In the genomic region with DNA sequence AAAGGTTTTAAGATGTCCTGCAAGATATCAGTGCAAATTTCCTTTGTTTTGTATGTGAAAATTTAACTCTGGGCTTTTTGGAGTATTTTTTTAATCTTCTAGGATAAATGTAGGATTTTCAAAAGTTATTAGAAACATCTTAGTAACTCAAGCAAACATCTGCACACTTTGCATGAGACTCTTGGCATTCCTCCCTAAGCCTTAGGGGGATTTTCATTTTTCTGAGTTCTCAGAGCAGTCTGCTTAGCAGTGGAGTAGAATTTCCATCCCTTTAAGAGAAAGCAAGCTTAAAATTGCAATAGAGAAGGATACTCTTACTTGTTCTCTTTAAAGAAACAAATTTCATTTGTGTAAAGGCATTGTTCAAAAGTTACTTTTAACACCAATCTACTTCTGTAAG, we compare ENCODE assay signal across 17 mouse cellular contexts. TPM values are rescaled to one million over a fixed set of nuclear protein-coding genes. Genes with fewer than 3 reads are reported as not detected.
DNase-seq lines count a peak whose midpoint lies in the region; ATAC-seq lines count a peak whose summit lies in the region.
"Had no signal": no experiment of that assay in that cellular context is flagged by ENCODE, and none has a peak within 500 bp of the region (broad histone marks: within the 10 kb centered on the region; RNA-seq: fewer than 3 reads in every experiment).

No protein-coding gene starts in this region.

- no peaks in the 10 kb centered on the region for H3K27me3 ChIP-seq in kidney, embryonic 16.5 days (ENCODE audit: insufficient read depth, low read length)
- H3K27me3 ChIP-seq in embryonic facial prominence, embryonic 12.5 days = no peaks in the 10 kb centered on the region
- no peaks in the 10 kb centered on the region for H3K27me3 ChIP-seq in limb, embryonic 15.5 days
- no peaks in the 10 kb centered on the region for H3K27me3 ChIP-seq in hindbrain, embryonic 13.5 days
- H3K27me3 ChIP-seq: CH12.LX; limb, embryonic 12.5 days had no signal

- no peak overlapping the region for H3K9ac ChIP-seq in kidney, embryonic 16.5 days (replicated peaks; ENCODE audit: low read length)
- H3K9ac ChIP-seq in embryonic facial prominence, embryonic 12.5 days = no peak overlapping the region
- no peak overlapping the region for H3K9ac ChIP-seq in limb, embryonic 15.5 days
- H3K9ac ChIP-seq in hindbrain, embryonic 13.5 days = no peak overlapping the region
- H3K9ac ChIP-seq: limb, embryonic 12.5 days had no signal

- no peak overlapping the region for H3K4me2 ChIP-seq in kidney, embryonic 16.5 days (replicated peaks; ENCODE audit: low read depth, low read length)
- peak overlapping the region; percentile 38 for H3K4me2 ChIP-seq in embryonic facial prominence, embryonic 12.5 days (replicated peaks)
- peak overlapping the region; percentile 38; the same call in 1 of the 2 replicates for H3K4me2 ChIP-seq in limb, embryonic 15.5 days
- no peak overlapping the region for H3K4me2 ChIP-seq in hindbrain, embryonic 13.5 days

- H3K9me3 ChIP-seq in kidney, embryonic 16.5 days (ENCODE audit: low read length) = no peaks in the 10 kb centered on the region
- H3K9me3 ChIP-seq in embryonic facial prominence, embryonic 12.5 days = no peaks in the 10 kb centered on the region
- no peaks in the 10 kb centered on the region for H3K9me3 ChIP-seq in limb, embryonic 15.5 days
- H3K9me3 ChIP-seq in hindbrain, embryonic 13.5 days = no peaks in the 10 kb centered on the region
- H3K9me3 ChIP-seq: limb, embryonic 12.5 days had no signal

- H3K4me3 ChIP-seq in kidney, embryonic 16.5 days (ENCODE audit: low read length) = peak overlapping the region; percentile 11
- H3K4me3 ChIP-seq in embryonic facial prominence, embryonic 12.5 days = peak overlapping the region; percentile 20
- H3K4me3 ChIP-seq in limb, embryonic 15.5 days = peak overlapping the region; percentile 34
- H3K4me3 ChIP-seq in hindbrain, embryonic 13.5 days = no peak overlapping the region
- H3K4me3 ChIP-seq: heart, adult 2 months; limb, embryonic 12.5 days had no signal

- no peak for DNase-seq in kidney, adult 8-10 months
- peak; percentile 14 for DNase-seq in adipocyte (ENCODE audit: low spot score)
- no peak for DNase-seq in adrenal gland, postnatal 4 days (ENCODE audit: low spot score in 2 of 2)
- DNase-seq: cerebellum, adult 9-11 months; kidney, postnatal 25 days; layer of hippocampus, postnatal 36 days; lung, adult 2 months; thymus, adult 2 months had no signal

- ATAC-seq in kidney, embryonic 16.5 days (ENCODE audit: low FRiP score, low TSS enrichment) = no peak
- no peak for ATAC-seq in embryonic facial prominence, embryonic 12.5 days (ENCODE audit: insufficient number of reproducible peaks, insufficient read depth, low FRiP score, low TSS enrichment)
- ATAC-seq in limb, embryonic 15.5 days (ENCODE audit: insufficient number of reproducible peaks, low FRiP score, low TSS enrichment, low read depth) = no peak
- no peak for ATAC-seq in hindbrain, embryonic 13.5 days (ENCODE audit: low FRiP score)
- ATAC-seq: forebrain, embryonic 14.5 days; hindbrain, postnatal 0 days had no signal

- H3K27ac ChIP-seq in kidney, embryonic 16.5 days (ENCODE audit: low read length) = no peak overlapping the region
- H3K27ac ChIP-seq in embryonic facial prominence, embryonic 12.5 days = peak overlapping the region; percentile 74
- H3K27ac ChIP-seq in limb, embryonic 15.5 days = no peak overlapping the region
- H3K27ac ChIP-seq in hindbrain, embryonic 13.5 days = no peak overlapping the region
- H3K27ac ChIP-seq: heart, adult 2 months; hindbrain, postnatal 0 days; limb, embryonic 12.5 days had no signal

- no peaks in the 10 kb centered on the region for H3K36me3 ChIP-seq in kidney, embryonic 16.5 days (ENCODE audit: insufficient read depth, low read length)
- H3K36me3 ChIP-seq in embryonic facial prominence, embryonic 12.5 days = no peaks in the 10 kb centered on the region
- peaks cover 8% of the 10 kb centered on the region; the same call in 1 of the 2 replicates for H3K36me3 ChIP-seq in limb, embryonic 15.5 days
- no peaks in the 10 kb centered on the region for H3K36me3 ChIP-seq in hindbrain, embryonic 13.5 days
- H3K36me3 ChIP-seq: limb, embryonic 12.5 days had no signal

- H3K4me1 ChIP-seq in kidney, embryonic 16.5 days (ENCODE audit: insufficient read depth, low read length) = peaks cover 19% of the 10 kb centered on the region
- H3K4me1 ChIP-seq in embryonic facial prominence, embryonic 12.5 days = peaks cover 18% of the 10 kb centered on the region
- peaks cover 28% of the 10 kb centered on the region for H3K4me1 ChIP-seq in limb, embryonic 15.5 days
- H3K4me1 ChIP-seq in hindbrain, embryonic 13.5 days (replicated peaks) = peaks cover 9% of the 10 kb centered on the region

RNA-seq across cellular contexts. Expression of gene Postn, which starts 0.7 kb away (rescaled TPM):
- 108 and 117 TPM in 2 replicates for polyA plus RNA-seq in kidney, embryonic 16.5 days (2015; fragmentation: Nextera tagmentation; extraction: Ambion mirVana)
- 181 and 184 TPM in 2 replicates for polyA plus RNA-seq in embryonic facial prominence, embryonic 12.5 days (2016; fragmentation: Nextera tagmentation; extraction: Ambion mirVana)
- polyA plus RNA-seq in limb, embryonic 15.5 days (2015; fragmentation: Nextera tagmentation; extraction: Ambion mirVana) = 726 and 840 TPM in 2 replicates
- 100 to 1,000 TPM; 376 to 462 TPM for total RNA-seq in adrenal gland, postnatal 4 days (2021)
- polyA plus RNA-seq in hindbrain, embryonic 13.5 days (2015; fragmentation: Nextera tagmentation; extraction: Ambion mirVana) = 27.4 and 28.0 TPM in 2 replicates

Comparison
In these comparisons a context has a peak if more than half of its experiments do, and no peak if none do; other contexts are left out.
1. H3K4me2 ChIP-seq: peak in embryonic facial prominence, embryonic 12.5 days (single experiment) and limb, embryonic 15.5 days (single experiment); none in kidney, embryonic 16.5 days (single experiment) and hindbrain, embryonic 13.5 days (single experiment).